Mouse (Mus musculus) urinary bladder, postnatal 0 days (tissue): ENCODE measurements around the gene Lmbr1. TPM values are rescaled to one million over a fixed set of nuclear protein-coding genes. Genes with fewer than 3 reads are reported as not detected.

Source experiments
- microRNA-seq: library from miRNA; unstranded; fragments of <30 nt; microRNA quantifications from one replicate; pipeline ENCODE4, GENCODE M21; 2016
- polyA plus RNA-seq: library from polyadenylated mRNA; unstranded; fragments of >200 nt; fragmentation: Nextera tagmentation; extraction: Ambion mirVana; gene quantifications from 2 replicates; pipeline ENCODE4 v1.2.1, GENCODE M21; 2015

Lmbr1 gene
- polyA plus RNA-seq: 14.1 and 16.9 TPM in 2 replicates

DNA sequence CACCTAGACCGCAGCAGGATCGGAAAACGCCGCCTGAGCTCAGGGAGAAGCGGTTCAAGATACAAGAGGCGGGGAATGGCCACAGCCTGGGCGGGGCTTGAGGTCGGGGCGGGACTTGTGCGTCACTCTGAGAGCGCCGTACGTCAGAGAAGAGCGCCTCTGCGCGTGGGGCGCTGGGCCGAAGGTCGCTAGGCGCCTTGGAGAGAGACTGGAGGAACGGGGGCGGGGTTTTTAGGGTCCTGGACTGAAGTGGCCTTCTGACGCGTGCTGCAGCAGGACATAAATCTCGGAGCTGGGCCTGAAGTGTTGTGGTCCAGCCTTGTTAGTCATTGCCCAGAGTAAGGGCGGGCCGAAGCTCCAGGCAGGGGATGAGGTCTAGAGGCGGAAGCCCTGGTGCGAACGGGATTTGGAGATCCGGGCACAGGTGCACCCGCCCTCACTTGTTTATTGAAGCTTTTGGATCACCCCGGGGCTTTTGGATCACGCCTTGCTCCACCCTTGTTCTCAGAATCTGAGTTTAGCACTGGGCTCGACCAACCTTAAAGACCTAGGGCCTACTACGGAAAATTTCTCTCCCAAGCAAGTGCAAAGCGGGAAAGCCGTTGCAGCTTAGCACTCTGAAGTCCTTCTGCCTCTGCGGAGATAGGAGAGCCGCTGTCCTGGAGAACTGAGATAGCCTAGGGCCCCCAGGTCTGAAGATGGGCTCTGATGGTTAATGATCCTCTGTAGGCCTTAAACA lies at the start of gene Lmbr1:
Gene Lmbr1 (minus strand): TSS at position 93 of the 739 bp plus-strand sequence.

DNA sequence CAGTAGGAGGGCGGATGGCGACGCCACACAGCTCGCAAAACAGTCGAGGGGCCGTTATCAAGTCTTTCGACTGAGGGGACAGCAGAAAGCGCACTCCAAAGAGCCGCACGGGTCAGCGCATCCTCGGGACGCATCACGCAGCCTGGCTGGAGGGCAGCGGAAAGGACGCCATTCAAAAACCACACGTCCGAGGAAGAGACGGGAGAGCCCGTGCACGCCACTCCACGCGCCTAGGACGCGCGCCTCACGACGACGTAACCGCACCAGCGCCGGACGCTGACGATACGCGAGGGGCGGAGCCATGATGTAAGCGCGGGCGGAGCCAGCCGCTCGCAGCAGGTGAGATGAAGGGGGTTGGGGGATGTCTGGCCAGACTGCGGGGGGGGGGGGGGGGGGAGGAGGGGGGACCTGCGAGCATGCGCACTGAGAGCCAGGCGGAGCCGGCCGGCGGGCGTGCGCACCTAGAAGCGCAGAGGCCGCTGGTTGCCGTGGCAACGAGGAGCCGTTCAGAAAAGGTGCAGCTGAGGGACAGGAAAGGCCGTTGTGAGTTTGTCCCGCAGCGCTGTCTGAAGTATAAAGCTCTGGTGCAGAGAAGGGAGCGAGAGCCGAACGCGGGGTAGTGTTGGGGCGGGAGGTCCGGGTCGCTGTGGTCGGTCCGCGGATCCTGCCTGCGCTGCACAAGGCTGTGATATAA lies 182.5 kb downstream of the Lmbr1 start, which contains the start of gene Rnf32:
Gene Rnf32 (plus strand): TSS at position 423 of the 694 bp plus-strand sequence.

Small RNAs within 50 kb of the gene (microRNA-seq; reads per million reads assigned to microRNA genes)
- not detected for gene Gm23801

Other genes starting within 250 kb of the Lmbr1 start
- 0.83 and 1.2 TPM in 2 replicates for gene Rnf32, start 182.4 kb downstream of the Lmbr1 start, polyA plus RNA-seq
- gene Nom1, start 56.3 kb upstream of the Lmbr1 start, polyA plus RNA-seq: 16.5 and 19.3 TPM in 2 replicates
- not detected in 2 replicates for gene Mnx1, start 100.1 kb upstream of the Lmbr1 start, polyA plus RNA-seq
- 14.3 and 15.8 TPM in 2 replicates for gene Ube3c, start 190.9 kb upstream of the Lmbr1 start, polyA plus RNA-seq